Mouse (Mus musculus): ENCODE results near the gene Six1.

DNA sequence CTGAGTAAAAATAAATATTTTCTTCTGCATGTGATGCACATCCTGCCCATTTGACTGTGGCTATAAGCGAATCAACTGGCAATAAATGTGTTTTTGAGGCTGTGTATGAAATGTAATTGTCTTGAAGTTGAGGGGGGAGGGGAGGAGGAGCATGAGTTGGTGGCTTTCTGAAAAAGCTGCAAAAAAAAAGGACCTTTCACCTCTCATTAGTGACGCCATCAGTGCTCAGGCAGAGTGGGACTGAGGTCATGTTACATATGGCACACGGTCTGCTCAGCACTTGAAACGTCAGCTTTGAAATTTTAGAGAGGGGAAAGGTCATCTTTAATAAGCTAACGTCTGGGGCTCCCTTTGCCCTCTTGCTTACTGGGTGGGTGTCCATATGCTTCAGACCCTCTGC is 1.8 kb upstream of the Six1 start:
- TF ChIP-seq CTCF (IDR thresholded peaks at IDR 0.05; ENCODE audit: control insufficient read depth, insufficient read depth, insufficient replicate concordance, low read depth, low read length) (no peak), POLR2A (IDR thresholded peaks at IDR 0.05; ENCODE audit: control insufficient read depth, low read depth, low read length) (no peak)

All from testis, adult 2 months (tissue).